Mouse (Mus musculus) small intestine, adult 2 months (tissue): ENCODE measurements at regions not wholly inside any gene's neighbourhood (a gene's known extent, or its start where the extent isn't known, plus 50 kb on each side); places are given as distances from the start of the nearest gene placed in this dataset.

Experiments
- H3K27ac ChIP-seq: fragments of 200-500 bp; 2 replicates; pipeline ENCODE4 v1.5.1; 2012; ENCODE audit warnings: low read depth, low read length, control low read depth, inconsistent platforms; ENCODE audit not compliant: insufficient read depth
- H3K27me3 ChIP-seq: fragments of 200-500 bp; 2 replicates; pipeline ENCODE4 v1.6.1; 2012; ENCODE audit warnings: mild to moderate bottlenecking, moderate library complexity, low read length, inconsistent platforms; ENCODE audit not compliant: control insufficient read depth, insufficient read depth
- H3K36me3 ChIP-seq: fragments of 200-500 bp; 2 replicates; pipeline ENCODE4 v1.6.1; 2012; ENCODE audit warnings: mild to moderate bottlenecking, low read length, control low read depth, inconsistent platforms; ENCODE audit not compliant: control insufficient read depth, insufficient read depth
- H3K4me1 ChIP-seq: fragments of 200-500 bp; 2 replicates; pipeline ENCODE4 v1.6.1; 2012; ENCODE audit warnings: low read length, inconsistent platforms, mixed read lengths; ENCODE audit not compliant: control insufficient read depth, insufficient read depth, insufficient read length
- H3K4me3 ChIP-seq: fragments of 200-500 bp; 2 replicates; pipeline ENCODE4 v1.5.1; 2012; ENCODE audit warnings: low read depth, mild to moderate bottlenecking, control low read depth, inconsistent platforms, low read length, moderate library complexity
- CTCF ChIP-seq: fragments of 200-500 bp; IDR thresholded peaks from 2 replicates; pipeline ENCODE4 v1.5.1; 2012; ENCODE audit warnings: low read depth, mild to moderate bottlenecking, control low read depth, inconsistent platforms, low read length, moderate library complexity, mixed read lengths; ENCODE audit not compliant: insufficient replicate concordance, insufficient read length; ENCODE audit errors: extremely low read depth
- POLR2A ChIP-seq: fragments of 200-500 bp; IDR thresholded peaks from 2 replicates; pipeline ENCODE4 v1.6.1; 2012; ENCODE audit warnings: low read depth, mild to moderate bottlenecking, control low read depth, inconsistent platforms, low read length, moderate library complexity
- WGBS: fragments of 180-500 bp; shearing (Covaris S2); methylation state at CpG from one replicate; pipeline ENCODE4 v1.1.7; 2018; 5-methylcytosine and 5-hydroxymethylcytosine counted together

GRCm38 (mm10) chr15:56139451-56139850, 1338.0 kb downstream of the Slc22a22 start:
- Histone ChIP-seq H3K27ac (no peak overlapping the region), H3K4me1 (no peaks in the 10 kb centered on the region), H3K36me3 (no peaks in the 10 kb centered on the region), H3K4me3 (no peak overlapping the region), H3K27me3 (no peaks in the 10 kb centered on the region)
- TF ChIP-seq CTCF = no peak
- 88% methylated on average over 3 of the region's 3 CpGs for whole genome bisulfite sequencing

GRCm38 (mm10) chr15:56136420-56136970, 1340.9 kb downstream of the Slc22a22 start:
- Histone ChIP-seq H3K27ac (no peak overlapping the region), H3K27me3 (no peaks in the 10 kb centered on the region), H3K4me1 (no peaks in the 10 kb centered on the region), H3K4me3 (no peak overlapping the region), H3K36me3 (no peaks in the 10 kb centered on the region)
- TF ChIP-seq CTCF (no peak), POLR2A (no peak)
- WGBS = 67% methylated on average over 7 of the region's 7 CpGs

- no peak for TF ChIP-seq POLR2A
- no peak for TF ChIP-seq CTCF
- Histone ChIP-seq H3K4me3 (no peak overlapping the region), H3K27me3 (no peaks in the 10 kb centered on the region), H3K27ac (no peak overlapping the region), H3K4me1 (no peaks in the 10 kb centered on the region), H3K36me3 (no peaks in the 10 kb centered on the region)
- WGBS = 85% methylated on average over 1 of the region's 1 CpGs
Measured at GRCm38 (mm10) chr15:56128029-56128428, 1349.4 kb downstream of the Slc22a22 start.

- Histone ChIP-seq H3K27ac (no peak overlapping the region), H3K27me3 (no peaks in the 10 kb centered on the region), H3K4me1 (no peaks in the 10 kb centered on the region), H3K36me3 (no peaks in the 10 kb centered on the region), H3K4me3 (no peak overlapping the region)
- TF ChIP-seq POLR2A (no peak), CTCF (no peak)
Measured at GRCm38 (mm10) chr15:56119287-56120065, 1357.9 kb downstream of the Slc22a22 start.

- Histone ChIP-seq H3K27ac (no peak overlapping the region), H3K4me3 (no peak overlapping the region), H3K4me1 (no peaks in the 10 kb centered on the region), H3K36me3 (no peaks in the 10 kb centered on the region), H3K27me3 (no peaks in the 10 kb centered on the region)
- TF ChIP-seq POLR2A = no peak
- TF ChIP-seq CTCF = no peak
- WGBS = 46% methylated on average over 2 of the region's 2 CpGs
Measured at GRCm38 (mm10) chr15:56108313-56108712, 1369.1 kb downstream of the Slc22a22 start.

GRCm38 (mm10) chr15:56107719-56108118, 1369.7 kb downstream of the Slc22a22 start:
- Histone ChIP-seq H3K4me1 (no peaks in the 10 kb centered on the region), H3K36me3 (no peaks in the 10 kb centered on the region), H3K27ac (no peak overlapping the region), H3K27me3 (no peaks in the 10 kb centered on the region), H3K4me3 (no peak overlapping the region)
- no peak for TF ChIP-seq POLR2A
- no peak for TF ChIP-seq CTCF
- 65% methylated on average over 4 of the region's 4 CpGs for WGBS

- 79% methylated on average over 3 of the region's 3 CpGs for WGBS
- H3K27ac ChIP-seq = no peak overlapping the region
- no peaks in the 10 kb centered on the region for H3K27me3 ChIP-seq
- TF ChIP-seq CTCF = no peak
- no peak for TF ChIP-seq POLR2A
- no peaks in the 10 kb centered on the region for H3K36me3 ChIP-seq
- no peaks in the 10 kb centered on the region for H3K4me1 ChIP-seq
- no peak overlapping the region for H3K4me3 ChIP-seq
Measured at GRCm38 (mm10) chr15:56100133-56100735, 1377.2 kb downstream of the Slc22a22 start.
